Mouse (Mus musculus) retina, embryonic 14.5 days (tissue): ENCODE data around the gene Ppm1m.
"Not testable (repeated sequence)": the region's sequence is repeated elsewhere in the genome, so short reads cannot be mapped to it uniquely, and the experiment has no call there.

Experiments
- DNase-seq: peaks from one replicate; pipeline ENCODE4 v3.0.0-alpha.2; 2015; ENCODE audit warnings: low spot score

Gene Ppm1m

GRCm38 (mm10) chr9:106192024-106192423, 7.5 kb downstream of the Ppm1m start:
- DNase-seq: no peak

- no peak for DNase-seq
Measured at GRCm38 (mm10) chr9:106191355-106191754, 8.2 kb downstream of the Ppm1m start.

- no peak for DNase-seq
Measured at GRCm38 (mm10) chr9:106183996-106184395, 15.6 kb downstream of the Ppm1m start.

- no peak for DNase-seq
Measured at GRCm38 (mm10) chr9:106182146-106182545, 17.4 kb downstream of the Ppm1m start.

GRCm38 (mm10) chr9:106179964-106180363, 19.6 kb downstream of the Ppm1m start:
- DNase-seq: no peak

- DNase-seq: no peak
Measured at GRCm38 (mm10) chr9:106179454-106179853, 20.1 kb downstream of the Ppm1m start.

GRCm38 (mm10) chr9:106177799-106178198, 21.7 kb downstream of the Ppm1m start:
- DNase-seq: no peak

- no peak for DNase-seq
Measured at GRCm38 (mm10) chr9:106176769-106177168, 22.8 kb downstream of the Ppm1m start.

- no peak for DNase-seq
Measured at GRCm38 (mm10) chr9:106175552-106176200, 23.9 kb downstream of the Ppm1m start.

- no peak for DNase-seq
Measured at GRCm38 (mm10) chr9:106173363-106173762, 26.2 kb downstream of the Ppm1m start.

GRCm38 (mm10) chr9:106172527-106172926, 27.0 kb downstream of the Ppm1m start:
- DNase-seq: no peak

- peak; percentile 76 for DNase-seq
Measured at GRCm38 (mm10) chr9:106171346-106172158, 28.0 kb downstream of the Ppm1m start.

- DNase-seq: peak; percentile 93
Measured at GRCm38 (mm10) chr9:106170556-106171345, 28.8 kb downstream of the Ppm1m start, which contains the start of gene Wdr82. Gene Wdr82, plus strand, starts transcription at chr9:106170928.

- no peak for DNase-seq
Measured at GRCm38 (mm10) chr9:106169917-106170316, 29.6 kb downstream of the Ppm1m start.

- not testable (repeated sequence) for DNase-seq
Measured at GRCm38 (mm10) chr9:106169006-106169405, 30.5 kb downstream of the Ppm1m start.

- DNase-seq: no peak
Measured at GRCm38 (mm10) chr9:106167703-106168102, 31.8 kb downstream of the Ppm1m start.

GRCm38 (mm10) chr9:106167241-106167640, 32.3 kb downstream of the Ppm1m start:
- DNase-seq: no peak

- no peak for DNase-seq
Measured at GRCm38 (mm10) chr9:106166709-106167108, 32.8 kb downstream of the Ppm1m start.

GRCm38 (mm10) chr9:106160426-106160825, 39.1 kb downstream of the Ppm1m start:
- DNase-seq: no peak

- peak; percentile 92 for DNase-seq
Measured at GRCm38 (mm10) chr9:106159784-106160301, 39.7 kb downstream of the Ppm1m start.

GRCm38 (mm10) chr9:106159237-106159636, 40.3 kb downstream of the Ppm1m start:
- no peak for DNase-seq

- no peak for DNase-seq
Measured at GRCm38 (mm10) chr9:106158037-106158491, 41.5 kb downstream of the Ppm1m start, which contains the start of gene Glyctk. Gene Glyctk, minus strand, starts transcription at chr9:106158138.
